Mouse (Mus musculus): ENCODE measurements around the gene Cdc42ep4. TPM values are rescaled to one million over a fixed set of nuclear protein-coding genes. Genes with fewer than 3 reads are reported as not detected.

Cdc42ep4 gene
- total and polyA plus RNA-seq, 3 experiments = 10.8 to 38.6 (median 22.8) TPM

GRCm38 (mm10) chr11:113687031-113687430, 64.7 kb downstream of the Cdc42ep4 start:
- ATAC-seq (ENCODE audit: extremely low read depth, insufficient number of reproducible peaks, low FRiP score, poor library complexity, severe bottlenecking) = no peak
- TF ChIP-seq GATA2 (IDR thresholded peaks at IDR 0.05; ENCODE audit: borderline replicate concordance, low read depth, low read length) = no peak
- no peak for TF ChIP-seq POLR2AphosphoS5 (IDR thresholded peaks at IDR 0.05; ENCODE audit: insufficient replicate concordance, low read depth, low read length)
- TF ChIP-seq GATA1 (IDR thresholded peaks at IDR 0.05; ENCODE audit: borderline replicate concordance, low read length) = no peak
- no peak for TF ChIP-seq TAL1 (conservative IDR thresholded peaks at IDR 0.05; ENCODE audit: low read depth, low read length)
- TF ChIP-seq CTCF (IDR thresholded peaks at IDR 0.05; ENCODE audit: low read depth, low read length) = no peak
- Histone ChIP-seq H3K4me1 (ENCODE audit: insufficient read depth, low read depth, low read length) (peaks cover 45% of the 10 kb centered on the region), H3K36me3 (replicated peaks) (peaks cover 55% of the 10 kb centered on the region), H3K27me3 (ENCODE audit: insufficient read depth, low read length) (no peaks in the 10 kb centered on the region), H3K9me3 (replicated peaks) (no peaks in the 10 kb centered on the region), H3K4me3 (ENCODE audit: low read depth, low read length) (no peak overlapping the region)
- DNase-seq (ENCODE audit: low spot score) = no peak

- DNase-seq (ENCODE audit: low spot score) (no peak), ATAC-seq (ENCODE audit: extremely low read depth, insufficient number of reproducible peaks, low FRiP score, poor library complexity, severe bottlenecking) (no peak)
- TF ChIP-seq GATA1 (IDR thresholded peaks at IDR 0.05; ENCODE audit: borderline replicate concordance, low read length) (no peak), POLR2AphosphoS5 (IDR thresholded peaks at IDR 0.05; ENCODE audit: insufficient replicate concordance, low read depth, low read length) (no peak), CTCF (IDR thresholded peaks at IDR 0.05; ENCODE audit: low read depth, low read length) (no peak), GATA2 (IDR thresholded peaks at IDR 0.05; ENCODE audit: borderline replicate concordance, low read depth, low read length) (no peak), TAL1 (conservative IDR thresholded peaks at IDR 0.05; ENCODE audit: low read depth, low read length) (no peak)
- H3K36me3 ChIP-seq (replicated peaks) = peaks cover 35% of the 10 kb centered on the region
- no peaks in the 10 kb centered on the region for H3K27me3 ChIP-seq (ENCODE audit: insufficient read depth, low read length)
- no peaks in the 10 kb centered on the region for H3K9me3 ChIP-seq (replicated peaks)
- peak overlapping the region; percentile 99 for H3K4me3 ChIP-seq (ENCODE audit: low read depth, low read length)
- peaks cover 57% of the 10 kb centered on the region for H3K4me1 ChIP-seq (ENCODE audit: insufficient read depth, low read depth, low read length)
Observed at GRCm38 (mm10) chr11:113684707-113685426, 66.8 kb downstream of the Cdc42ep4 start.

GRCm38 (mm10) chr11:113683957-113684706, 67.5 kb downstream of the Cdc42ep4 start, which contains the start of the genes Fam104a and D11Wsu47e:
Fam104a (minus strand) TSS chr11:113684155.
D11Wsu47e (plus strand) TSS chr11:113684412.
- ATAC-seq (ENCODE audit: extremely low read depth, insufficient number of reproducible peaks, low FRiP score, poor library complexity, severe bottlenecking) (peak; percentile 52), DNase-seq (ENCODE audit: low spot score) (peak; percentile 92)
- Histone ChIP-seq H3K4me1 (ENCODE audit: insufficient read depth, low read depth, low read length) (peaks cover 58% of the 10 kb centered on the region), H3K9me3 (replicated peaks) (no peaks in the 10 kb centered on the region), H3K27me3 (ENCODE audit: insufficient read depth, low read length) (no peaks in the 10 kb centered on the region), H3K4me3 (ENCODE audit: low read depth, low read length) (peak within 1 kb of the TSS; percentile 99), H3K36me3 (replicated peaks) (peaks cover 31% of the 10 kb centered on the region)
- TF ChIP-seq TAL1 (conservative IDR thresholded peaks at IDR 0.05; ENCODE audit: low read depth, low read length) = no peak
- no peak for TF ChIP-seq POLR2AphosphoS5 (IDR thresholded peaks at IDR 0.05; ENCODE audit: insufficient replicate concordance, low read depth, low read length)
- TF ChIP-seq GATA1 (IDR thresholded peaks at IDR 0.05; ENCODE audit: borderline replicate concordance, low read length) = no peak
- TF ChIP-seq CTCF (IDR thresholded peaks at IDR 0.05; ENCODE audit: low read depth, low read length) = no peak
- TF ChIP-seq GATA2 (IDR thresholded peaks at IDR 0.05; ENCODE audit: borderline replicate concordance, low read depth, low read length) = no peak

- no peak for DNase-seq (ENCODE audit: low spot score)
- no peak for ATAC-seq (ENCODE audit: extremely low read depth, insufficient number of reproducible peaks, low FRiP score, poor library complexity, severe bottlenecking)
- Histone ChIP-seq H3K4me1 (ENCODE audit: insufficient read depth, low read depth, low read length) (peaks cover 56% of the 10 kb centered on the region), H3K36me3 (replicated peaks) (peaks cover 29% of the 10 kb centered on the region), H3K9me3 (replicated peaks) (no peaks in the 10 kb centered on the region), H3K4me3 (ENCODE audit: low read depth, low read length) (peak overlapping the region; percentile 99), H3K27me3 (ENCODE audit: insufficient read depth, low read length) (no peaks in the 10 kb centered on the region)
- TF ChIP-seq CTCF (IDR thresholded peaks at IDR 0.05; ENCODE audit: low read depth, low read length) (no peak), POLR2AphosphoS5 (IDR thresholded peaks at IDR 0.05; ENCODE audit: insufficient replicate concordance, low read depth, low read length) (no peak), GATA1 (IDR thresholded peaks at IDR 0.05; ENCODE audit: borderline replicate concordance, low read length) (no peak), GATA2 (IDR thresholded peaks at IDR 0.05; ENCODE audit: borderline replicate concordance, low read depth, low read length) (no peak), TAL1 (conservative IDR thresholded peaks at IDR 0.05; ENCODE audit: low read depth, low read length) (no peak)
Observed at GRCm38 (mm10) chr11:113683627-113683956, 68.1 kb downstream of the Cdc42ep4 start.

GRCm38 (mm10) chr11:113682897-113683626, 68.6 kb downstream of the Cdc42ep4 start:
- ATAC-seq (ENCODE audit: extremely low read depth, insufficient number of reproducible peaks, low FRiP score, poor library complexity, severe bottlenecking) = peak; percentile 47
- Histone ChIP-seq H3K4me1 (ENCODE audit: insufficient read depth, low read depth, low read length) (peaks cover 58% of the 10 kb centered on the region), H3K36me3 (replicated peaks) (peaks cover 29% of the 10 kb centered on the region)

More at GRCm38 (mm10) chr11:113682897-113683626, 68.6 kb downstream of the Cdc42ep4 start:
- H3K9me3 ChIP-seq (replicated peaks) = no peaks in the 10 kb centered on the region
- H3K4me3 ChIP-seq (ENCODE audit: low read depth, low read length) = peak overlapping the region; percentile 99
- DNase-seq (ENCODE audit: low spot score) = peak; percentile 74
- no peaks in the 10 kb centered on the region for H3K27me3 ChIP-seq (ENCODE audit: insufficient read depth, low read length)
- TF ChIP-seq TAL1 (conservative IDR thresholded peaks at IDR 0.05; ENCODE audit: low read depth, low read length) = no peak
- no peak for TF ChIP-seq CTCF (IDR thresholded peaks at IDR 0.05; ENCODE audit: low read depth, low read length)
- no peak for TF ChIP-seq GATA1 (IDR thresholded peaks at IDR 0.05; ENCODE audit: borderline replicate concordance, low read length)
- TF ChIP-seq POLR2AphosphoS5 (IDR thresholded peaks at IDR 0.05; ENCODE audit: insufficient replicate concordance, low read depth, low read length) = no peak
- no peak for TF ChIP-seq GATA2 (IDR thresholded peaks at IDR 0.05; ENCODE audit: borderline replicate concordance, low read depth, low read length)
